Mouse (Mus musculus) megakaryocyte, embryonic 14.5 days (primary cell): ENCODE measurements around the gene Nat8l.

ENCODE experiments used
- FLI1 ChIP-seq: IDR thresholded peaks from 2 replicates; pipeline ENCODE4 v1.6.1; 2012; ENCODE audit warnings: low read length, inconsistent platforms, mixed read lengths
- GATA1 ChIP-seq: IDR thresholded peaks from 3 replicates; pipeline ENCODE4 v1.6.1; 2012; ENCODE audit warnings: mixed read lengths, low read length, inconsistent platforms, borderline replicate concordance

DNA sequence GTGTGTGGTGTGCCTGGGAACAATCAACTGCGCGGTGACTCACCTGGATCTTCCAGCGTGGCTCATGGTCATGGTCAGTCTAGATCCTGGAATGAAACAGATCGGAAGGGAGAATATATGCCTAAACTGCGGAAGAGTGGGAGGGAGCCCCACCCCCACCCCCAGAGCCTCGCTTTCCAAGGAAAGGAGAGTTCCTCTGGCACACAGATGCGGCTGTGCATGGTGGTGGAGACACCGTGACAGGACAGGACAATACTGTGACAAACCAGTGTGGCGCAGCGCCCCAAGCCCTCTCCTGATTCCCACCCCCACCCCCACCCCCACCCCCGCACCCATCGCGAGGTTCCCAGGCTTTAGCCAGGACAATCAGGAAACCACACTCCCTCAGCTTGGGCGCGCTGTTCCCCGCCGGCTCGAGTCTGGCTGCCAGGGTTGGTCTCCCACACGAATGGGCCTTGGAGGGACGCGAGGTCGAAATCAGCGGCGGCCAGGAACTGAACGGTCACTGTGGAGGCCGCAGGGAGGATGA is 13.0 kb upstream of the Nat8l start:
- no peak for TF ChIP-seq GATA1
- TF ChIP-seq FLI1: no peak
